Mouse (Mus musculus): ENCODE results near the gene Mea1. TPM values are rescaled to one million over a fixed set of nuclear protein-coding genes. Genes with fewer than 3 reads are reported as not detected.

Gene Mea1
- polyA plus RNA-seq, 1 experiment from 2014 or later = 178 TPM

DNA sequence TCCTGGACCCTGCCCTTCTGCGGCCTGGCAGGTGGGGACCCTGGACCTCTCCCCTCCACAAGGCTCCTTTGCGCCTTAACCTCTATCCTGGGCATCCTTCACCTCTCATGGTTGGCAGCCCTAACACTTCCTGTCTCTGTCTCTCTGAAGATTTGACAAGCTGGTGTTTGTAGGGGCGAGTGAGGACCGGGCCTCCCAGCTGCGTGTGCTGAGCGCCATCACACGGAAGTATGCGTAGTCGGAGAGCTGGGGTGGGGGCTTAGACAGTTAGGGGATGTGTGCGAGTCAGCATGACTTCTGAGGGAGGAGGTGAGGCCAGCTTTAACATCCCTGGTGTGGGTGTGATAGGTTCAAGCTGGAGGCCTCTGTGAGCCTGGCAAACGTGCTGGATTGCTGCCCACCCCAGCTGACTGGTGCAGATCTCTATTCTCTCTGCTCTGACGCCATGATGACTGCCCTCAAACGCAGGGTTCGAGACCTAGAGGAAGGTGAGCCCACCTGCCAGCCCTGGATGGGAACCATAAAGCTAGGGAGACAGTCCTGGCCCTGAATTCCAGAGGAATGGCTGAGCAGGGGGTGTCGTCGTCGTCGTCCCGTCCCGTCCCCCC, 46.0 kb downstream of the Mea1 start:
- Histone ChIP-seq H3K27me3 (ENCODE audit: low read depth, poor library complexity, severe bottlenecking) (peaks cover 19% of the 10 kb centered on the region), H3K27ac (replicated peaks) (no peak overlapping the region), H3K36me3 (peaks cover 57% of the 10 kb centered on the region), H3K9me3 (replicated peaks) (no peaks in the 10 kb centered on the region), H3K4me1 (peaks cover 11% of the 10 kb centered on the region), H3K4me3 (no peak overlapping the region)
- WGBS = 82% methylated on average over 20 of the region's 20 CpGs
- DNase-seq (ENCODE audit: low spot score) = no peak

- WGBS = 55% methylated on average over 9 of the region's 9 CpGs
- Histone ChIP-seq H3K27me3 (ENCODE audit: low read depth, poor library complexity, severe bottlenecking) (peaks cover 26% of the 10 kb centered on the region), H3K27ac (replicated peaks) (no peak overlapping the region), H3K36me3 (peaks cover 57% of the 10 kb centered on the region), H3K9me3 (replicated peaks) (no peaks in the 10 kb centered on the region), H3K4me3 (no peak overlapping the region), H3K4me1 (peaks cover 11% of the 10 kb centered on the region)
- peak; percentile 44 for DNase-seq (ENCODE audit: low spot score)
Observed at GRCm38 (mm10) chr17:46725273-46725672, 46.7 kb downstream of the Mea1 start.

DNA sequence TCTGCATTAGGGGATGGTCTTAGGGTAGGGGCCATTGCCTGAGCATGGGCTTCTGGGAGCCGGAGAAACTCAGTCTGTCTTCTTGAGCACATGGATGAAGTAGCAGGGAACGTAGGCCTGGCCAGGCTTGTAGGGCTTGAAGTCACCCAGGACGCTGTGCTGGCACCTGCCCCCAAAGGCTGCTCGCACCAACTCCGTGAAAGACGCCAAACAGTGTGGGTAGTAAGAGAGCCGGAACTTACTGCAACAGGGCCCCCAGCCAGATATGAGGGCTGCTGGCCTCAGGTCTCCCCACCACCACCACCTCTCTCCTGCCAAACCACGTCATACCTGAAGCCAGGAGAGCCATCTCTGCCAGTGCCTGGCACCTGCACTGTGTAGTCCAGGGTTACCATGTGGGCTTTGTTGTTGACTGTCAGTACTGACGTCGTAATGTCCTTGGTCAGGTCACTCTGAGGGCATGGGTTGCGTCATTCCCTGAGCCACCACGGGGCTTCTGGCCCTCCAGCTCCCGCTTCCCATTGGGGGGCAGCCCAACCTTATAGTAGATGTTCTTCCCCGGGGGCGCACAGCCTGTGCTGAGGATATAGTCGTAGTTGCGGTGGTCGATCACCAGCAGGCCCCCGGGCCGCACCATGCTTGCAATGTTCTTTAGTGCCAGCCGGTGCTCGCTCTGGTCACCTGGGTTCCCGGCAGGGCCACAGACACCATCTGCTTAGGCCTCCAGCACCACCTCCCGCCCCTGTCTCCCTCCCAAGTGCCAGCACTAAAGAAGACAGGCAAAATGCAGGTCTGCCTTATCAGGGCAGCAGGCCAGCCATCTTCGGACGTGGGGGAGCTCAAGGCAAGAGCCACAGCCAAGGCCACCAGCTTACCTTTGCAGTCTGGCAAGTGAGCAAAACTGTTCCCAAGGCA, 47.4 kb downstream of the Mea1 start:
- DNase-seq (ENCODE audit: low spot score) = no peak
- Histone ChIP-seq H3K27ac (replicated peaks) (no peak overlapping the region), H3K9me3 (replicated peaks) (no peaks in the 10 kb centered on the region), H3K36me3 (peaks cover 50% of the 10 kb centered on the region), H3K4me3 (no peak overlapping the region), H3K4me1 (peaks cover 11% of the 10 kb centered on the region), H3K27me3 (ENCODE audit: low read depth, poor library complexity, severe bottlenecking) (peaks cover 28% of the 10 kb centered on the region)
- WGBS = 95% methylated on average over 26 of the region's 26 CpGs

DNA sequence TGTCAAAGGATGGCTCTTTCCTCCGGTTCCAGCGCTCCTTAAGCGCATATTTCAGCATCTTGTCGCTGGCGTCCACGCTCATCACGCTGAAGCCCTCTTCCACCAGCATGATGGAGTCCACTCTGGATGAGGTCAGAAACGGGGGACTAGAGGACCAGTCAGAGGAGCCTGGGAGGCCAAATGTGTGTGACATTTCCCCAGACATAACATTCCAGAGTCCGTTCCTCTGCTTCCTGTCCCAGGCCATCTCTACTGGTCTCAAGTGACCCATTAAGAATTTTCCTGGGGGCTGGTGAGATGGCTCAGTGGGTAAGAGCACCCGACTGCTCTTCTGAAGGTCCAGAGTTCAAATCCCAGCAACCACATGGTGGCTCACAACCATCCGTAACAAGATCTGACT, 48.7 kb downstream of the Mea1 start:
- 92% methylated on average over 11 of the region's 11 CpGs for WGBS

GRCm38 (mm10) chr17:46728021-46728420, 49.4 kb downstream of the Mea1 start:
- no peak for DNase-seq (ENCODE audit: low spot score)
- H3K9me3 ChIP-seq (replicated peaks) = no peaks in the 10 kb centered on the region
- H3K27me3 ChIP-seq (ENCODE audit: low read depth, poor library complexity, severe bottlenecking) = peaks cover 28% of the 10 kb centered on the region
- WGBS = 39% methylated on average over 6 of the region's 6 CpGs
- peaks cover 32% of the 10 kb centered on the region for H3K36me3 ChIP-seq
- H3K27ac ChIP-seq (replicated peaks) = no peak overlapping the region
- H3K4me1 ChIP-seq = peaks cover 11% of the 10 kb centered on the region
- no peak overlapping the region for H3K4me3 ChIP-seq

More for the DNA sequence above, 48.7 kb downstream of the Mea1 start:
- H3K4me1 ChIP-seq = peaks cover 11% of the 10 kb centered on the region
- H3K36me3 ChIP-seq = peaks cover 39% of the 10 kb centered on the region
- no peak overlapping the region for H3K4me3 ChIP-seq
- no peak overlapping the region for H3K27ac ChIP-seq (replicated peaks)
- no peak for DNase-seq (ENCODE audit: low spot score)
- H3K9me3 ChIP-seq (replicated peaks) = no peaks in the 10 kb centered on the region
- peaks cover 28% of the 10 kb centered on the region for H3K27me3 ChIP-seq (ENCODE audit: low read depth, poor library complexity, severe bottlenecking)

DNA sequence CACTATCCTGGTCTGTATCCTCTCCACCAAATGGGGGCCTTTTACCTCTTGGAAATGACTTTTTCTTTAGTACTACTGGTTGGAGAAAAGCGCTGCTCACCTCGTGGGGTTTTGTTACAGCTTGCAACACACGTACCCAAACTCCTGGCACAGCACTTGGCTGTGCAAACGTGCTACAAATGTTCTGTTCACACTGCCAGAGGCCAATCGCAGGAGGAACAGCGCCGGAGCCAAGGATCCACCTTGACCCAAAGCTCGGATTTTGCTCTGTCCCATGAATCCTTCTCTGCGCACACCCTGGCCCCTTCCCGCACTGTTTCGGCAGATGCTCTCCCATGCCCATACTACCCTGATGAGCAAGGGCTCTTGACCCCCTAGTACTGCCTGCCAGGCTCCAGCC, 49.9 kb downstream of the Mea1 start:
- H3K4me1 ChIP-seq = peaks cover 11% of the 10 kb centered on the region
- H3K27me3 ChIP-seq (ENCODE audit: low read depth, poor library complexity, severe bottlenecking) = peaks cover 28% of the 10 kb centered on the region
- H3K27ac ChIP-seq (replicated peaks) = no peak overlapping the region
- H3K9me3 ChIP-seq (replicated peaks) = no peaks in the 10 kb centered on the region
- WGBS = 50% methylated on average over 11 of the region's 11 CpGs
- H3K36me3 ChIP-seq = peaks cover 28% of the 10 kb centered on the region
- H3K4me3 ChIP-seq = no peak overlapping the region
- DNase-seq (ENCODE audit: low spot score) = no peak

DNA sequence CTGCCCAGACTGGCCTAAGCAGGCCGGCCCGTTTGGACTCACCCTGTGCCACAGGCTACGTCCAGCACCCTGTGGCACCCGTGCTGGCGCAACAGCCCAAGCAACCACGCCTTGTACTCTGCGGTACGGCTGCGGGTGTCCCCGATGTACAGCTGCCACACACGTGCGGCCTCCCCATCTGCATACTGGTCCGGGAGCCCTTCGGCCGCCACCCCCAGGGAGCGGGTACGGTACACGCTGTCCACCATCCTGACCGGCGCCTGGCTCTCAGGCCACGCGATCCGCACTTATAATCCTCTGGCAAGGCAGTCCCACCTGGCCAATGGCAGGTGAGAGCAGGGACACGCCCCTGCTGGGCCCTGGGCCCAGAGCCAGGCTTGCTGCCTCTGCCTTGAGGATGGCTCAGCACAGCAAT, 50.3 kb downstream of the Mea1 start, which contains the start of gene Gnmt:
Gnmt (minus strand) TSS at position 265 of the 415 bp plus-strand sequence.
- peaks cover 11% of the 10 kb centered on the region for H3K4me1 ChIP-seq
- H3K27ac ChIP-seq (replicated peaks) = no peak within 1 kb of the TSS
- H3K4me3 ChIP-seq = no peak within 1 kb of the TSS
- no peaks in the 10 kb centered on the region for H3K9me3 ChIP-seq (replicated peaks)
- 18% methylated on average over 24 of the region's 24 CpGs for WGBS
- H3K36me3 ChIP-seq = peaks cover 28% of the 10 kb centered on the region
- DNase-seq (ENCODE audit: low spot score) = no peak
- H3K27me3 ChIP-seq (ENCODE audit: low read depth, poor library complexity, severe bottlenecking) = peaks cover 28% of the 10 kb centered on the region

Other genes with a start within 250 kb of the Mea1 start
- 0.72 and 0.85 TPM in 2 replicates for gene Crip3, start 249.9 kb upstream of the Mea1 start, polyA plus RNA-seq (2016; fragmentation: Nextera tagmentation; extraction: Ambion mirVana)
- not detected in 2 replicates for gene Slc22a7, start 240.3 kb upstream of the Mea1 start, polyA plus RNA-seq (2016; fragmentation: Nextera tagmentation; extraction: Ambion mirVana)
- gene Ttbk1, start 191.1 kb upstream of the Mea1 start, polyA plus RNA-seq (2016; fragmentation: Nextera tagmentation; extraction: Ambion mirVana) = 0.81 and 1.8 TPM in 2 replicates
- 85.2 and 98.4 TPM in 2 replicates for gene Dnph1, start 182.1 kb upstream of the Mea1 start, polyA plus RNA-seq (2016; fragmentation: Nextera tagmentation; extraction: Ambion mirVana)
- 4.4 and 6.3 TPM in 2 replicates for gene Cul9, start 132.4 kb upstream of the Mea1 start, polyA plus RNA-seq (2016; fragmentation: Nextera tagmentation; extraction: Ambion mirVana)
- gene Srf, start 122.6 kb upstream of the Mea1 start, polyA plus RNA-seq (2016; fragmentation: Nextera tagmentation; extraction: Ambion mirVana) = 5.0 and 6.5 TPM in 2 replicates
- 65.3 and 68.4 TPM in 2 replicates for gene Ptk7, start 49.3 kb upstream of the Mea1 start, polyA plus RNA-seq (2016; fragmentation: Nextera tagmentation; extraction: Ambion mirVana)
- 33.0 and 40.3 TPM in 2 replicates for gene Klc4, start 32.8 kb upstream of the Mea1 start, polyA plus RNA-seq (2016; fragmentation: Nextera tagmentation; extraction: Ambion mirVana)
- gene Mrpl2, start 32.6 kb upstream of the Mea1 start, polyA plus RNA-seq (2016; fragmentation: Nextera tagmentation; extraction: Ambion mirVana) = 126 and 129 TPM in 2 replicates
- gene Cul7, start 28.5 kb upstream of the Mea1 start, polyA plus RNA-seq (2016; fragmentation: Nextera tagmentation; extraction: Ambion mirVana) = 37.4 and 45.1 TPM in 2 replicates
- gene Rrp36, start 4.4 kb upstream of the Mea1 start, polyA plus RNA-seq (2016; fragmentation: Nextera tagmentation; extraction: Ambion mirVana) = 69.4 and 69.6 TPM in 2 replicates
- gene Klhdc3, start 2.1 kb downstream of the Mea1 start, polyA plus RNA-seq (2016; fragmentation: Nextera tagmentation; extraction: Ambion mirVana) = 126 and 128 TPM in 2 replicates
- gene Ppp2r5d, start 26.3 kb downstream of the Mea1 start, polyA plus RNA-seq (2016; fragmentation: Nextera tagmentation; extraction: Ambion mirVana) = 140 and 146 TPM in 2 replicates
- 20.5 and 20.8 TPM in 2 replicates for gene Pex6, start 32.7 kb downstream of the Mea1 start, polyA plus RNA-seq (2016; fragmentation: Nextera tagmentation; extraction: Ambion mirVana)
- 0.35 and 0.62 TPM in 2 replicates for gene Gnmt, start 50.4 kb downstream of the Mea1 start, polyA plus RNA-seq (2016; fragmentation: Nextera tagmentation; extraction: Ambion mirVana)
- 69.5 and 75.0 TPM in 2 replicates for gene Cnpy3, start 73.4 kb downstream of the Mea1 start, polyA plus RNA-seq (2016; fragmentation: Nextera tagmentation; extraction: Ambion mirVana)
- 0.53 and 0.55 TPM in 2 replicates for gene Ptcra, start 84.9 kb downstream of the Mea1 start, polyA plus RNA-seq (2016; fragmentation: Nextera tagmentation; extraction: Ambion mirVana)
- 63.2 and 65.2 TPM in 2 replicates for gene 2310039H08Rik, start 93.8 kb downstream of the Mea1 start, polyA plus RNA-seq (2016; fragmentation: Nextera tagmentation; extraction: Ambion mirVana)
- 197 and 219 TPM in 2 replicates for gene Rpl7l1, start 103.9 kb downstream of the Mea1 start, polyA plus RNA-seq (2016; fragmentation: Nextera tagmentation; extraction: Ambion mirVana)
- gene Bicral, start 179.7 kb downstream of the Mea1 start, polyA plus RNA-seq (2016; fragmentation: Nextera tagmentation; extraction: Ambion mirVana) = 3.1 and 4.4 TPM in 2 replicates
- gene Tbcc, start 211.9 kb downstream of the Mea1 start, polyA plus RNA-seq (2016; fragmentation: Nextera tagmentation; extraction: Ambion mirVana) = 55.9 and 57.7 TPM in 2 replicates
- gene Prph2, start 231.7 kb downstream of the Mea1 start, polyA plus RNA-seq (2016; fragmentation: Nextera tagmentation; extraction: Ambion mirVana) = not detected in 2 replicates